Mouse (Mus musculus): Measurements from ENCODE around the gene Sh3rf1. TPM values are rescaled to one million over a fixed set of nuclear protein-coding genes. Genes with fewer than 3 reads are reported as not detected.

The Sh3rf1 gene
- polyA plus RNA-seq, 1 experiment from 2014 or later = 20.8 TPM

GRCm38 (mm10) chr8:61267692-61268091 lies 44.0 kb downstream of the Sh3rf1 start:
- Histone ChIP-seq H3K9me3 (replicated peaks) (no peaks in the 10 kb centered on the region), H3K9ac (replicated peaks) (no peak overlapping the region), H3K27ac (replicated peaks) (no peak overlapping the region), H3K4me2 (no peak overlapping the region), H3K4me1 (peaks cover 13% of the 10 kb centered on the region), H3K27me3 (replicated peaks) (no peaks in the 10 kb centered on the region), H3K36me3 (no peaks in the 10 kb centered on the region), H3K4me3 (replicated peaks) (no peak overlapping the region)
- 86% methylated on average over 8 of the region's 8 CpGs for WGBS
- ATAC-seq (ENCODE audit: low FRiP score) = no peak

GRCm38 (mm10) chr8:61268233-61268916 lies 44.7 kb downstream of the Sh3rf1 start:
- H3K4me3 ChIP-seq (replicated peaks) = no peak overlapping the region
- H3K36me3 ChIP-seq = no peaks in the 10 kb centered on the region
- ATAC-seq (ENCODE audit: low FRiP score) = no peak
- no peak overlapping the region for H3K9ac ChIP-seq (replicated peaks)
- H3K4me1 ChIP-seq = peaks cover 13% of the 10 kb centered on the region
- no peaks in the 10 kb centered on the region for H3K9me3 ChIP-seq (replicated peaks)
- no peak overlapping the region for H3K27ac ChIP-seq (replicated peaks)
- no peaks in the 10 kb centered on the region for H3K27me3 ChIP-seq (replicated peaks)
- H3K4me2 ChIP-seq = no peak overlapping the region
- 88% methylated on average over 10 of the region's 10 CpGs for WGBS

- H3K36me3 ChIP-seq = no peaks in the 10 kb centered on the region
- H3K27me3 ChIP-seq (replicated peaks) = no peaks in the 10 kb centered on the region
- no peaks in the 10 kb centered on the region for H3K9me3 ChIP-seq (replicated peaks)
- H3K27ac ChIP-seq (replicated peaks) = no peak overlapping the region
- H3K4me1 ChIP-seq = peaks cover 24% of the 10 kb centered on the region
- H3K4me2 ChIP-seq = no peak overlapping the region
- WGBS = 57% methylated on average over 11 of the region's 11 CpGs
- no peak overlapping the region for H3K9ac ChIP-seq (replicated peaks)
- H3K4me3 ChIP-seq (replicated peaks) = no peak overlapping the region
- no peak for ATAC-seq (ENCODE audit: low FRiP score)
Measured at GRCm38 (mm10) chr8:61270016-61270415, 46.3 kb downstream of the Sh3rf1 start.

DNA sequence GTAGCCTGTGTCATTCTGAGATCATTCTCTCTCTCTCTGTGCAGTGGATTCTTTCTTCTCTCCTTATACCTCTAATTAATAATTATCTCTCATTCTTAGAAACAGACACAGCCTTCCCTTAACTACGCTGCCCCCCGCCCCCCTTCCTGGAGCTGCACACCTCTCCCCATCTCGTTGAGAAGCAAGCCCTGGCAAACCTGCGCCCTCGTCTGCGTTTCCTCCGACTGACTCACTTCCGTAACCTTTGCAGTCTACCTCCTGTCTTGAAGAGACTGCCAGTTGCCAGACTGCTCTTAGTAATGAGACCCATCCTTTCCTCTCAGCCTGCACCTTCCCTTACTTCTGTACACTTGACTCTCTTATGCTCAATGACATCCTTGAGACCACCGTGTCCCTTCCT lies 46.9 kb downstream of the Sh3rf1 start:
- Histone ChIP-seq H3K9me3 (replicated peaks) (no peaks in the 10 kb centered on the region), H3K27me3 (replicated peaks) (no peaks in the 10 kb centered on the region), H3K27ac (replicated peaks) (no peak overlapping the region), H3K36me3 (no peaks in the 10 kb centered on the region), H3K4me1 (peaks cover 25% of the 10 kb centered on the region), H3K9ac (replicated peaks) (no peak overlapping the region), H3K4me2 (no peak overlapping the region), H3K4me3 (replicated peaks) (no peak overlapping the region)
- ATAC-seq (ENCODE audit: low FRiP score) = no peak
- 78% methylated on average over 9 of the region's 9 CpGs for WGBS

- 78% methylated on average over 5 of the region's 6 CpGs for WGBS
- H3K9ac ChIP-seq (replicated peaks) = no peak overlapping the region
- no peaks in the 10 kb centered on the region for H3K9me3 ChIP-seq (replicated peaks)
- H3K4me1 ChIP-seq = peaks cover 28% of the 10 kb centered on the region
- H3K4me2 ChIP-seq = no peak overlapping the region
- H3K36me3 ChIP-seq = no peaks in the 10 kb centered on the region
- H3K27me3 ChIP-seq (replicated peaks) = no peaks in the 10 kb centered on the region
- no peak overlapping the region for H3K4me3 ChIP-seq (replicated peaks)
- H3K27ac ChIP-seq (replicated peaks) = no peak overlapping the region
- no peak for ATAC-seq (ENCODE audit: low FRiP score)
Measured at GRCm38 (mm10) chr8:61270961-61271360, 47.3 kb downstream of the Sh3rf1 start.

GRCm38 (mm10) chr8:61272838-61273237 lies 49.2 kb downstream of the Sh3rf1 start:
- H3K27ac ChIP-seq (replicated peaks) = no peak overlapping the region
- H3K9ac ChIP-seq (replicated peaks) = no peak overlapping the region
- H3K9me3 ChIP-seq (replicated peaks) = no peaks in the 10 kb centered on the region
- H3K4me2 ChIP-seq = no peak overlapping the region
- no peaks in the 10 kb centered on the region for H3K27me3 ChIP-seq (replicated peaks)
- no peaks in the 10 kb centered on the region for H3K36me3 ChIP-seq
- H3K4me3 ChIP-seq (replicated peaks) = no peak overlapping the region
- H3K4me1 ChIP-seq = peaks cover 37% of the 10 kb centered on the region
- ATAC-seq (ENCODE audit: low FRiP score) = no peak
- WGBS = 86% methylated on average over 3 of the region's 3 CpGs

- no peak overlapping the region for H3K4me2 ChIP-seq
- H3K9me3 ChIP-seq (replicated peaks) = no peaks in the 10 kb centered on the region
- ATAC-seq (ENCODE audit: low FRiP score) = no peak
- no peak overlapping the region for H3K9ac ChIP-seq (replicated peaks)
- WGBS = 77% methylated on average over 17 of the region's 17 CpGs
- no peaks in the 10 kb centered on the region for H3K27me3 ChIP-seq (replicated peaks)
- H3K36me3 ChIP-seq = no peaks in the 10 kb centered on the region
- H3K4me3 ChIP-seq (replicated peaks) = no peak overlapping the region
- no peak overlapping the region for H3K27ac ChIP-seq (replicated peaks)
- peaks cover 37% of the 10 kb centered on the region for H3K4me1 ChIP-seq
Measured at GRCm38 (mm10) chr8:61273307-61274221, 49.9 kb downstream of the Sh3rf1 start.

DNA sequence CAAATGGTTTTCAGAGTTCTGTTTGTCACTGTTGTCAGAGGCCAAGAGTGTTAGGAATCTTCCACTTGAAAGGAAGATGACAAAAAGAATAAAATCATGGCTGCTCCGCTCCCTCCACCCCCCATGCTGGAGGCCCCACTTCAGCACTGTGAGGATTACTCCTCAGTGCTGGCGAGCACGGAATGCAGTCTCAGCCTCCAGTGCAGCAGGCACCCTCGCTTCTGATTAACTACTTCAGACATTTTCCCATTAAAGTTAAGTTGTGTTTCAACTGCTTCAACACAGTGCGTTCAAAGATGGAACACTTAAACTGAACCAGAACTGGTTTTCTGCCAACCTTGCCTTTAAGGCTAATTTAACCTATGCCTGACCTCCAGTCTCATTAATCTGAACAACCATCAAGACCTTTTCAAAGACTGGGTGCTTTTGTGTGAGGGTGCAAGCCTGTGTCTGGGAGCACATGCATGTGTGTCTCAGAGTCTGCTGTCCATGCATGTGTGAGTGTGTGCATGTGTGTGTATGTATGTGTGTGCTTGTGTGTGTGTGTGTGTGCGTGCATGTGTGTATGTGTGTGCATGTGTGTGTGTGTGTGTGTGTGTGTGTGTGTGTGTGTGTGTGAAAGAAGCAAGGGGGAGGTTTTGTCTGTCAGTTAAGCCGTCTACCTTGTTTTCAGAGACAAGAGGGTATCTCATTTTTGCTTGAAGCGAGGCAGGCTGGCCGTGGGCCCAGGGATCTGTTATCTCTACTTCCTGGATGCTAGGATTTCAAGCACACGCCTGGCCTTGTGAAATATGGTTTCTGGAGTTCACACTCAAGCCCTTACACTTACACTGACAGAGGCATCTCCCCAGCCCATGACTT lies 51.2 kb downstream of the Sh3rf1 start:
- Histone ChIP-seq H3K4me2 (no peak overlapping the region), H3K4me1 (peaks cover 37% of the 10 kb centered on the region), H3K27me3 (replicated peaks) (no peaks in the 10 kb centered on the region), H3K9me3 (replicated peaks) (no peaks in the 10 kb centered on the region), H3K27ac (replicated peaks) (0 out of 2 replicates have a peak overlapping the region, but pooled peaks have one; percentile 9), H3K9ac (replicated peaks) (no peak overlapping the region), H3K36me3 (no peaks in the 10 kb centered on the region), H3K4me3 (replicated peaks) (no peak overlapping the region)
- ATAC-seq (ENCODE audit: low FRiP score) = 0 out of 2 replicates have a peak, but pooled peaks have one; percentile 26
- WGBS = 28% methylated on average over 10 of the region's 10 CpGs

DNA sequence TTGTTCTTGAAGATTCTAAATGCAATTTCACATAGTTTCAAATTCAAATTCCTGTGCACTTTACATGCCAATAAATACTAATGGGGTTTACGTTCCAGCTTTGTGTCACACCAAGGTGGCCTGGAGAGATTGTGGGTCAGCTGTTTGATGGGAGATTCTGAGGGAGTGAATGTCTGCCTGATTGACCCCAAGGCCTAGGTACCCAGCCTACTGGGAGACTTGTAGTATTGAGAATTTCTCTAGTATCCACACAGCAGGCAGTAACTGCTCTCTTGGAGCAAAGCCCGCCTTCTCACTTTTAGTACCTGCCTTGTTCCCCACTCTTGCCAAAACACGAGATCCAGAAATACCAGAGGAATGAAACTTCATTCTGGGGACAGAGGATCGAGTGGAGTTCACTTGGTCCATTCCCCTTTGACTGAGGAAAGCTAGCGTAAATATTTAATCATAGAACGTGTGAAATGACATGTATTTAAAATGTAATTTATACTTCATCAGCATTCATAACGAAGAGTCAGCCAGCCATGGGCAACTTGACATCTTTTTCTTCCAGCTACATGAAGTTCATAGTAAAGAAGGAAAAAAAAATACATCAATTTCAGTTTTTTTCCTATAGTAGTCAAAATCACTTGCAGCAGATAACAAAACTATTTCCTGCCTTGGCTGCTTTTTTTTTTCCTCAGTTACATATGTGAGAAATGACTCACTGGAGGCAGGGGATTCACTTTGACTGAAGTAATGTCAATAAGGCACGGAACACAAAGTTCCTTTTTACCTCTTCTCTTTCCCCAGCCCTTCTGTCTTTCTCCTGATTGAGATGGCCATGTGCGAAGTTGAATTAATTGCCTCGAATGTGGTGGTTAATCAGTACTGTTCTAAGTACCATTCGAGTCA lies 52.0 kb downstream of the Sh3rf1 start:
- H3K36me3 ChIP-seq = no peaks in the 10 kb centered on the region
- no peaks in the 10 kb centered on the region for H3K9me3 ChIP-seq (replicated peaks)
- peaks cover 31% of the 10 kb centered on the region for H3K4me1 ChIP-seq
- no peaks in the 10 kb centered on the region for H3K27me3 ChIP-seq (replicated peaks)
- H3K9ac ChIP-seq (replicated peaks) = no peak overlapping the region
- 63% methylated on average over 11 of the region's 11 CpGs for WGBS
- no peak overlapping the region for H3K4me3 ChIP-seq (replicated peaks)
- no peak overlapping the region for H3K4me2 ChIP-seq
- no peak for ATAC-seq (ENCODE audit: low FRiP score)
- peak overlapping the region; percentile 9; the same call in 1 of the 2 replicates for H3K27ac ChIP-seq (replicated peaks)

- H3K4me2 ChIP-seq = no peak overlapping the region
- no peaks in the 10 kb centered on the region for H3K27me3 ChIP-seq (replicated peaks)
- no peak overlapping the region for H3K4me3 ChIP-seq (replicated peaks)
- no peaks in the 10 kb centered on the region for H3K9me3 ChIP-seq (replicated peaks)
- WGBS = 78% methylated on average over 5 of the region's 5 CpGs
- H3K4me1 ChIP-seq = peaks cover 31% of the 10 kb centered on the region
- ATAC-seq (ENCODE audit: low FRiP score) = no peak
- H3K9ac ChIP-seq (replicated peaks) = no peak overlapping the region
- H3K36me3 ChIP-seq = no peaks in the 10 kb centered on the region
- H3K27ac ChIP-seq (replicated peaks) = no peak overlapping the region
Measured at GRCm38 (mm10) chr8:61276397-61276796, 52.7 kb downstream of the Sh3rf1 start.
